Mouse (Mus musculus) spleen, adult 2 months (tissue): ENCODE measurements around the gene Hes5. TPM values are rescaled to one million over a fixed set of nuclear protein-coding genes. Genes with fewer than 3 reads are reported as not detected.

Source experiments
- DNase-seq, 2 experiments: peaks; one replicate each; pipeline versions ENCODE4 v3.0.0 to v3.0.0-alpha.2; 2012 to 2021; ENCODE audit warnings: low spot score in 2 of 2, low read depth in 1 of 2
- H3K27ac ChIP-seq: fragments of 200-500 bp; 2 replicates; pipeline ENCODE4 v1.5.1; 2012; ENCODE audit warnings: low read length, inconsistent platforms; ENCODE audit not compliant: insufficient read depth
- H3K27me3 ChIP-seq: fragments of 200-500 bp; 2 replicates; pipeline ENCODE4 v1.6.1; 2012; ENCODE audit warnings: mild to moderate bottlenecking, moderate library complexity, low read length, inconsistent platforms; ENCODE audit not compliant: control insufficient read depth, insufficient read depth
- H3K36me3 ChIP-seq: fragments of 200-500 bp; 2 replicates; pipeline ENCODE4 v1.6.1; 2012; ENCODE audit warnings: mild to moderate bottlenecking, low read length, inconsistent platforms; ENCODE audit not compliant: control insufficient read depth, insufficient read depth
- H3K4me1 ChIP-seq: fragments of 200-500 bp; 2 replicates; pipeline ENCODE4 v1.6.1; 2011; ENCODE audit warnings: inconsistent platforms; ENCODE audit not compliant: control insufficient read depth, insufficient read depth, insufficient read length
- H3K4me3 ChIP-seq: fragments of 200-500 bp; 2 replicates; pipeline ENCODE4 v1.5.1; 2011; ENCODE audit warnings: mild to moderate bottlenecking, inconsistent platforms; ENCODE audit not compliant: insufficient read depth, insufficient read length; ENCODE audit errors: extremely low read depth
- CTCF ChIP-seq: fragments of 200-500 bp; IDR thresholded peaks from 2 replicates; pipeline ENCODE4 v1.5.1; 2011; ENCODE audit warnings: mild to moderate bottlenecking, inconsistent platforms; ENCODE audit not compliant: insufficient read depth, insufficient read length, insufficient replicate concordance; ENCODE audit errors: extremely low read depth
- POLR2A ChIP-seq: fragments of 200-500 bp; IDR thresholded peaks from 2 replicates; pipeline ENCODE4 v1.6.1; 2011; ENCODE audit warnings: low read depth, low read length, inconsistent platforms
- WGBS: fragments of 180-500 bp; shearing (Covaris S2); methylation state at CpG from one replicate; pipeline ENCODE4 v1.1.7; 2018; 5-methylcytosine and 5-hydroxymethylcytosine counted together
- polyA plus RNA-seq: library from polyadenylated mRNA; depleted of rRNA; stranded (reverse); fragments of >200 nt; gene quantifications from 2 replicates; pipeline ENCODE4 v1.2.3, GENCODE M21; 2012

Hes5 gene
- polyA plus RNA-seq, 1 experiment = 5.4 TPM

- under 1% methylated on average over 66 of the region's 66 CpGs for WGBS
- TF ChIP-seq POLR2A (peak; percentile 71), CTCF (no peak)
- Histone ChIP-seq H3K4me3 (peak within 1 kb of the TSS; percentile 77), H3K4me1 (peaks cover 18% of the 10 kb centered on the region; the same call in 1 of the 2 replicates), H3K27me3 (peaks cover 2% of the 10 kb centered on the region; the same call in 1 of the 2 replicates), H3K27ac (peak within 1 kb of the TSS; percentile 82), H3K36me3 (peaks cover 2% of the 10 kb centered on the region; the same call in 1 of the 2 replicates)
- DNase-seq = peak; percentile 68 to 89
These were observed 3.3 kb downstream of the Hes5 start, which contains the start of gene Pank4 for GRCm38 (mm10) chr4:154963901-154964580. Gene Pank4, plus strand, starts transcription at chr4:154964123.

GRCm38 (mm10) chr4:154964581-154965235 lies 4.0 kb downstream of the Hes5 start:
- Histone ChIP-seq H3K27ac (peak overlapping the region; percentile 82), H3K4me3 (peak overlapping the region; percentile 77), H3K4me1 (peaks cover 18% of the 10 kb centered on the region; the same call in 1 of the 2 replicates), H3K27me3 (peaks cover 2% of the 10 kb centered on the region; the same call in 1 of the 2 replicates), H3K36me3 (peaks cover 8% of the 10 kb centered on the region)
- 2% methylated on average over 36 of the region's 36 CpGs for WGBS
- no peak for TF ChIP-seq POLR2A
- no peak for TF ChIP-seq CTCF
- no peak for DNase-seq

GRCm38 (mm10) chr4:154965856-154966255 lies 5.1 kb downstream of the Hes5 start:
- DNase-seq = no peak
- H3K36me3 ChIP-seq = peaks cover 20% of the 10 kb centered on the region
- no peak overlapping the region for H3K27ac ChIP-seq
- H3K4me1 ChIP-seq = peaks cover 16% of the 10 kb centered on the region; the same call in 1 of the 2 replicates
- 84% methylated on average over 3 of the region's 3 CpGs for WGBS
- no peak overlapping the region for H3K4me3 ChIP-seq
- no peaks in the 10 kb centered on the region; the same call in 1 of the 2 replicates for H3K27me3 ChIP-seq
- TF ChIP-seq CTCF = no peak
- no peak for TF ChIP-seq POLR2A

- DNase-seq = peak in 1 of 2 experiments; percentile 61
- Histone ChIP-seq H3K4me3 (no peak overlapping the region), H3K27me3 (no peaks in the 10 kb centered on the region), H3K27ac (no peak overlapping the region), H3K4me1 (peaks cover 16% of the 10 kb centered on the region; the same call in 1 of the 2 replicates), H3K36me3 (peaks cover 32% of the 10 kb centered on the region)
- WGBS = 82% methylated on average over 5 of the region's 5 CpGs
- no peak for TF ChIP-seq POLR2A
- TF ChIP-seq CTCF = peak; percentile 40; the same call in 1 of the 2 replicates
These were observed 6.5 kb downstream of the Hes5 start for GRCm38 (mm10) chr4:154967173-154967572.

GRCm38 (mm10) chr4:154972546-154972945 lies 11.8 kb downstream of the Hes5 start:
- Histone ChIP-seq H3K4me1 (no peaks in the 10 kb centered on the region), H3K36me3 (peaks cover 82% of the 10 kb centered on the region), H3K4me3 (no peak overlapping the region), H3K27ac (no peak overlapping the region), H3K27me3 (no peaks in the 10 kb centered on the region)
- no peak for TF ChIP-seq POLR2A
- TF ChIP-seq CTCF = no peak
- 98% methylated on average over 12 of the region's 12 CpGs for WGBS
- no peak for DNase-seq

GRCm38 (mm10) chr4:154974163-154974611 lies 13.5 kb downstream of the Hes5 start:
- Histone ChIP-seq H3K4me3 (no peak overlapping the region), H3K4me1 (no peaks in the 10 kb centered on the region), H3K27ac (no peak overlapping the region), H3K27me3 (no peaks in the 10 kb centered on the region), H3K36me3 (peaks cover 93% of the 10 kb centered on the region)
- WGBS = 84% methylated on average over 11 of the region's 11 CpGs
- TF ChIP-seq CTCF (no peak), POLR2A (no peak)
- no peak for DNase-seq

GRCm38 (mm10) chr4:154980110-154980509 lies 19.4 kb downstream of the Hes5 start:
- H3K27me3 ChIP-seq = no peaks in the 10 kb centered on the region
- H3K4me3 ChIP-seq = no peak overlapping the region
- 93% methylated on average over 4 of the region's 4 CpGs for WGBS
- DNase-seq = no peak
- H3K36me3 ChIP-seq = peaks cover 52% of the 10 kb centered on the region
- no peak overlapping the region for H3K27ac ChIP-seq
- H3K4me1 ChIP-seq = no peaks in the 10 kb centered on the region
- TF ChIP-seq POLR2A = no peak
- peak; percentile 8; the same call in 1 of the 2 replicates for TF ChIP-seq CTCF
